Mouse (Mus musculus) heart, embryonic 13.5 days (tissue): Measurements from ENCODE around the gene Mark4. TPM values are rescaled to one million over a fixed set of nuclear protein-coding genes. Genes with fewer than 3 reads are reported as not detected.
A peak's percentile ranks its signal among the peaks of the same experiment; 100 is the strongest.

Source experiments
- ATAC-seq: fragments of 200-750 bp; cut with Nextera tagmentation; 2 replicates; pipeline ENCODE4 v1.8.0; 2017; ENCODE audit warnings: moderate TSS enrichment; ENCODE audit not compliant: insufficient number of reproducible peaks, low FRiP score, low TSS enrichment; ENCODE audit errors: extremely low read depth
- H3K27ac ChIP-seq: fragments of 300-500 bp; sonication (generic); replicated peaks from 2 replicates; pipeline ENCODE4 v1.5.1; 2015; ENCODE audit warnings: moderate library complexity, mild to moderate bottlenecking, inconsistent platforms
- H3K27me3 ChIP-seq: fragments of 300-500 bp; sonication (generic); replicated peaks from 2 replicates; pipeline ENCODE4 v1.6.1; 2015; ENCODE audit warnings: mild to moderate bottlenecking, inconsistent platforms
- H3K36me3 ChIP-seq: fragments of 300-500 bp; sonication (generic); 2 replicates; pipeline ENCODE4 v1.6.1; 2015; ENCODE audit warnings: mild to moderate bottlenecking, inconsistent platforms
- H3K4me1 ChIP-seq: fragments of 300-500 bp; sonication (generic); 2 replicates; pipeline ENCODE4 v1.6.1; 2015; ENCODE audit warnings: inconsistent platforms
- H3K4me2 ChIP-seq: fragments of 300-500 bp; sonication (generic); 2 replicates; pipeline ENCODE4 v1.6.1; 2015; ENCODE audit warnings: inconsistent platforms, mild to moderate bottlenecking, moderate library complexity
- H3K4me3 ChIP-seq: fragments of 300-500 bp; sonication (generic); 2 replicates; pipeline ENCODE4 v1.5.1; 2015; ENCODE audit warnings: moderate library complexity, mild to moderate bottlenecking, inconsistent platforms
- H3K9ac ChIP-seq: fragments of 300-500 bp; sonication (generic); 2 replicates; pipeline ENCODE4 v1.6.1; 2015; ENCODE audit warnings: inconsistent platforms, mild to moderate bottlenecking, moderate library complexity
- H3K9me3 ChIP-seq: fragments of 300-500 bp; sonication (generic); 2 replicates; pipeline ENCODE4 v1.6.1; 2016; ENCODE audit warnings: inconsistent platforms
- WGBS: fragments of 180-500 bp; shearing (Covaris S2); methylation state at CpG from one replicate; pipeline ENCODE4 v1.1.7; 2015; ENCODE audit warnings: mixed read lengths; 5-methylcytosine and 5-hydroxymethylcytosine counted together
- polyA plus RNA-seq: library from polyadenylated mRNA; unstranded; fragments of >200 nt; fragmentation: Nextera tagmentation; extraction: Ambion mirVana; gene quantifications from 2 replicates; pipeline ENCODE4 v1.2.1, GENCODE M21; 2015

Gene Mark4
- polyA plus RNA-seq, 1 experiment from 2014 or later = 7.5 TPM

DNA sequence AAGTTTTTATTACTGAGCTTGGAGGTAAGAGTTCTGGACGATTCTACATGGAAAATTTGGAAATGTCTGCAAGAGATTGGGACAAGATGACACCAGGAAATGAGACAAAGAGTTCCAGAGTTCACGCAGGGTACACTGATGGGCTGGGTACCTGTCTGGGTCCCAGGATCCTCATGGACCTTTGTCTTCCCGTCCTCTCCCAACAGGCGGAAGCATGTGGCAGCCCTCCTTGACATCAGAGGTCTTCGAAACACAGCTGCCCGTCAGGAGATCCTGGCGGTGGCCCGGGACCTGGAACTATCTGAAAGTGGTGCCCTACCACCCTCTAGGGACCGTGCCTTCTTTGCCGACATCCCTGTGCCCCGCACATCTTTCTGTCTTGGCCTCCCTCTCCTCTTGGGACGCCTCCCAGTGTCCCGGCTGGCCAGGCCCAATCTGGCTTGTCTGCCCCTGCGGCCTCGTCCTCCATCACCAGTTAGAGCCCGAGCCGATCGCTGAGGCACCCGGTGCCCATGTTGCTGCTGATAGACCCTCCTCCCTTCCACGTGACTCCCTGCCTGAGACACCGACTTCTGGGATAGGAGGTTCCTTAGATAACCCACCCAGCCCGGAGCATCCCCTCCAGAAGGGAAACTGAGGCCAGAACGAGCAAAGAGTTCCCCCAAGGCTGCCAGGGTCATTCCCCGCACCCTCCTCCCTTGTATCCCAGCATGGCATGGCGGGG lies 36.3 kb upstream of the Mark4 start:
- Histone ChIP-seq H3K4me3 (no peak overlapping the region), H3K4me1 (peaks cover 18% of the 10 kb centered on the region), H3K4me2 (no peak overlapping the region), H3K9ac (no peak overlapping the region), H3K9me3 (no peaks in the 10 kb centered on the region), H3K27ac (no peak overlapping the region), H3K27me3 (peaks cover 33% of the 10 kb centered on the region), H3K36me3 (no peaks in the 10 kb centered on the region)
- no peak for ATAC-seq
- WGBS = 74% methylated on average over 25 of the region's 25 CpGs

DNA sequence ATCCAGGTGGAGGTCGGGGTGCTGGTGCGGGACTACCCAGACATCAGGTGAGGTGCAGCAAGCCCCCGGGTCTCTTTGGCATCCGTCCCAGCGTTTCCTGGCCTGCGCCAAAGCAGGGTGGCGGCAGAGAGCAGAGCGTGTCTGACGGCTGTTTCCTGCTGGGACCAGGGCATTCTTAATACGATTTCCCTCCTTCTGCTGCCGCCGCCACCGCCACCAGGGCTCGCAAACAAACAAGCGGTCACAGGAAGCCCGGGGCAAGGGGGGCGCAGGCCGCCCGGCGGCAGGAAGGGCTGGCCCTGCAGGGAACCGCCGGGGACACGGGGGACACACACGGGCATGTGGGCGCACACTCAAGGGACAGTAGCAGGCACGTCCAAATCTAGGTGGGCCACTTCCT lies 33.1 kb upstream of the Mark4 start:
- Histone ChIP-seq H3K4me3 (peak overlapping the region; percentile 46), H3K27ac (peak overlapping the region; percentile 56), H3K4me1 (peaks cover 23% of the 10 kb centered on the region), H3K27me3 (peaks cover 65% of the 10 kb centered on the region), H3K9ac (peak overlapping the region; percentile 80), H3K9me3 (no peaks in the 10 kb centered on the region), H3K36me3 (no peaks in the 10 kb centered on the region), H3K4me2 (peak overlapping the region; percentile 74)
- 4% methylated on average over 25 of the region's 26 CpGs for WGBS
- ATAC-seq = no peak

DNA sequence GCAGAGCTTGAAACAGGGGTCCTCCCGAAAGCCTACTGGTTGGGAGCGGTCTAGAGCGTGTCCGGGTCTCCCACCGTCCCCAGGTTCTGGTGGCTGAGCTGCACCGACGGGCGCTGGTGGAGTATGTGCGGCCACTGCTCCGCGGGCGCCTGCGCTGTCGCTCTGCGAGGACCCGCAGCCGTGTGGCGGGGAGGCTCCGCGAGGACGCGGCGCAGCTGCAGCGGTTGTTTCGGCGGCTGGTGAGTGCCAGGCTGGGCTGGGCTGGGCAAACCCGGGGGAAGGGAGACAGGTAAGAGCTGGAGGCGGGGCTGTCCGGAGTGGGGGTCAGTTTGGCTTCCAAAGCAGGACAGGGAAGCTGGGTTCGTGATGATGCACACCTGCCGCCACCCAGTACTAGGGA lies 30.9 kb upstream of the Mark4 start:
- peaks cover 17% of the 10 kb centered on the region for H3K4me1 ChIP-seq
- peak overlapping the region; percentile 34 for H3K4me3 ChIP-seq
- no peaks in the 10 kb centered on the region for H3K36me3 ChIP-seq
- H3K27me3 ChIP-seq = peaks cover 71% of the 10 kb centered on the region
- 22% methylated on average over 31 of the region's 31 CpGs for WGBS
- H3K27ac ChIP-seq = no peak overlapping the region
- H3K4me2 ChIP-seq = peak overlapping the region; percentile 54
- no peak for ATAC-seq
- H3K9ac ChIP-seq = no peak overlapping the region
- H3K9me3 ChIP-seq = no peaks in the 10 kb centered on the region

DNA sequence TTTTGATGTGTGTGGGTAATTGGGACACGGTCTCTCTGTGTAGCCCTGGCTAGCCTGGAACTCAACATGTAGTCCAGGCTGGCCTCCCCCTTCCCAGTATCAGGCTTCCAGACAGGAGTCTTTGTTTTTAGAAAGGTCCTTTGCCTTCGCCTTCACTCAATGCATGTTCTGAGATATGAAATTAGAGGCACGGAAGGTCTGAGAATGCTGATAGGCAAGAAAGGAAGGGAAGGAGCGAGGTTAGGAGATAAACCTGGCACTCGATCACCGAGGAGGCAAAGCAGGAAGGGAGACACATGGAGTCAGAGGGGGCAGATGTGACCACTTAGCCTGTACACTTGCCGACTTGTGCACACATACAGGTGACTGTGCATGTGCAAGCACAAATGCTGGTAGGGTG lies 27.9 kb upstream of the Mark4 start:
- Histone ChIP-seq H3K4me2 (no peak overlapping the region), H3K9ac (no peak overlapping the region), H3K27ac (no peak overlapping the region), H3K4me1 (peaks cover 8% of the 10 kb centered on the region), H3K27me3 (peaks cover 57% of the 10 kb centered on the region), H3K9me3 (no peaks in the 10 kb centered on the region), H3K4me3 (no peak overlapping the region), H3K36me3 (no peaks in the 10 kb centered on the region)
- WGBS = 60% methylated on average over 7 of the region's 7 CpGs
- ATAC-seq = no peak

DNA sequence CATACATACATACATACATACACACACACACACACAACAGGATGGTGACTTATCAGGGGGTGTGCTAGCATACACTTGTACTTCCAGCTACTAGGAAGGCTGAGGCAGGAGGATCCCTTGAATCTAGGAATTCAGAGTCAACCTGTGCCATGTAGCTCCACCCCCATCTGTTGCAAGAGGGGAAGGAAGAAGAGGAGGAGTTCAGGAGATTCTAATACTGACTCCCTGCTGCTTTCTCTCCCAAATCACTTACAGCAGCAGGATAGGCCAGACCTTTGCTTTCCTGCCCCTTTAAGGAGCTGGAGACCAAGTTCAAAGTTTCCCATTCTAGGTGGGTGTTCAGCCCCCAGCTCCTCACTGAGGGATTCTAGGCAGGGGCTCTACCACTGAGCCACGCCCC lies 26.9 kb upstream of the Mark4 start:
- Histone ChIP-seq H3K4me1 (0 out of 2 replicates have a peak, but pooled peaks cover 5% of the 10 kb centered on the region), H3K27me3 (peaks cover 51% of the 10 kb centered on the region), H3K4me2 (no peak overlapping the region), H3K4me3 (no peak overlapping the region), H3K9ac (no peak overlapping the region), H3K9me3 (no peaks in the 10 kb centered on the region), H3K27ac (no peak overlapping the region), H3K36me3 (no peaks in the 10 kb centered on the region)
- 75% methylated on average over 1 of the region's 1 CpGs for WGBS
- no peak for ATAC-seq

DNA sequence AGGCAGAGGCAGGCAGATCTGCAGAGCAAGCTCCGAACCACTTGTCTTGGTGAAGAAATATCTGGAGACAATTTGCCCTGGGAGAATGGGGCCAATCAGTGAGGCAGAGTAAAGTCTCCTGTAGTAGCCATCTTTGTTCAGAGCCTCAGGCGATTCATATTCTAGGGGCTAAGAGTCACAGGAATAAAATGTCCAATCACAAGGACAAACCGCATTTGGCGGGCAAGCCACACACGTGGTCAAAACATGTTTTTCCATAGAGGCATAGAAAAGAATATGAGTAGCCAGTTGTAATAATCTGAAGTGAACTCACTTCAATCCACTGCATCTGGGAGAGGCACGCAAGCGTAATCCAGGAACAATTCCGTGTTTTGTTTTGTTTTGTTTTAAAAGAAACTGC lies 24.7 kb upstream of the Mark4 start:
- Histone ChIP-seq H3K4me1 (peaks cover under 1% of the 10 kb centered on the region; the same call in 1 of the 2 replicates), H3K27ac (no peak overlapping the region), H3K9ac (no peak overlapping the region), H3K4me3 (no peak overlapping the region), H3K4me2 (no peak overlapping the region), H3K36me3 (no peaks in the 10 kb centered on the region), H3K9me3 (no peaks in the 10 kb centered on the region), H3K27me3 (peaks cover 36% of the 10 kb centered on the region)
- no peak for ATAC-seq
- 75% methylated on average over 8 of the region's 8 CpGs for WGBS

DNA sequence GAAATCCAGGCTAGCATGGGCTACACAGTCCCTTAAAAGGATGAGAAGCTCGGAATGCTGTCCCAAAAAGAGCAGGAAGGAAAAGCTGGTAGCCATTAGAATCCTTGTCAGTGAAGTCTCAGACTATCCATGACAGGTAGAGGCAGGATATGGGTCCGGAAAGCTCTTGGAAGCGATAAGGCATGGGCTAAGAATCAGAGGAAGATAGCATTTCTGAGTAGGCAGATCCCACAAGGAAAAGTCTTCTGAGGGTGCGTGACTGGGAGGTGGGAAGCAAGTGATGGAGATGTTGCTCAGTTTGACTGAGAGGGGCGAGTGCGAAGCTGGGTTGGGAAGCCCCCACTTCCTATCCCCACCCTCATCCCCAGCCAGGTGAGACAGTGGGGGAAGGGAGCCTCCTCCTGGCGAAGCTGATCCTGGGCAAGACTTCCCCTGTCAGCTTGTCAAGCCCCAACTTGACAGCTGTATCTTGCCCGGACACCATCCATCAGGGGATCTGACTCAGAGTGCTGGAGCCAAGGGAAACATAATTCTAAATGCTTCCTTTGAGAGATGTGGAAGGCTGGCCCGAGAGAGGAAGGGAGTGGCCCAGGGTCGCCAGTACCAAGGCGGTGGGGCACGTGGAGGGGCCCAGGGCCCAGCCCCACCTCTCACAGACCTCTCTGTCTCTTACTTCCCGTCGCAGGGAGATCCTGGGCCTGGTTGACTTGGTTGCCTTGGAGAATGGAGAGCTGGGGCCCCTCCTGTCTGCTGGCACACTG lies 19.2 kb upstream of the Mark4 start:
- no peak overlapping the region for H3K4me3 ChIP-seq
- ATAC-seq = no peak
- no peaks in the 10 kb centered on the region for H3K9me3 ChIP-seq
- peak overlapping the region; percentile 21; the same call in 1 of the 2 replicates for H3K27ac ChIP-seq
- peaks cover 12% of the 10 kb centered on the region for H3K4me1 ChIP-seq
- H3K9ac ChIP-seq = no peak overlapping the region
- H3K4me2 ChIP-seq = no peak overlapping the region
- H3K27me3 ChIP-seq = peaks cover 64% of the 10 kb centered on the region
- WGBS = 17% methylated on average over 14 of the region's 14 CpGs
- H3K36me3 ChIP-seq = no peaks in the 10 kb centered on the region

DNA sequence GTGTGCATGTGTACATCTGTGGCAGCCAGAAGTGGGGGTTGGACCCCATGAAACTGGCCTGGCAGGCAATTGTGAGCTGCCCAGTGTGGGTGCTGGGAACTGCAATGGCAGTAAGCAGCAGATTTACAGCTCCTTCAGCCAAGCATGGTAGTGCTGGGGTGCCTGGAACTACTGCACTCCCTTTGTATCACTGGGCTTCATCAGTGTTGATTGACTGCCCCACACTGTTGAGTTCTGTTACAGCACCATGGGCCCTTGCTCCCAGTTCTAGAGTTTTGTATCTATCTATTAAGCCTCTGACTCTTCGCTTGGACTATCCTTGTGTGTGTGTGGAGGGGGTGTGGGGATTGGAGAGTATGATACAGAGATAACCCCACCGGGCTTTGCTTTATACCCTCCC lies 18.5 kb upstream of the Mark4 start:
- Histone ChIP-seq H3K9ac (no peak overlapping the region), H3K9me3 (no peaks in the 10 kb centered on the region), H3K27me3 (peaks cover 72% of the 10 kb centered on the region), H3K4me3 (no peak overlapping the region), H3K36me3 (no peaks in the 10 kb centered on the region), H3K4me1 (peaks cover 19% of the 10 kb centered on the region), H3K4me2 (no peak overlapping the region), H3K27ac (0 out of 2 replicates have a peak overlapping the region, but pooled peaks have one; percentile 21)
- no peak for ATAC-seq
- WGBS = 56% methylated on average over 2 of the region's 2 CpGs

DNA sequence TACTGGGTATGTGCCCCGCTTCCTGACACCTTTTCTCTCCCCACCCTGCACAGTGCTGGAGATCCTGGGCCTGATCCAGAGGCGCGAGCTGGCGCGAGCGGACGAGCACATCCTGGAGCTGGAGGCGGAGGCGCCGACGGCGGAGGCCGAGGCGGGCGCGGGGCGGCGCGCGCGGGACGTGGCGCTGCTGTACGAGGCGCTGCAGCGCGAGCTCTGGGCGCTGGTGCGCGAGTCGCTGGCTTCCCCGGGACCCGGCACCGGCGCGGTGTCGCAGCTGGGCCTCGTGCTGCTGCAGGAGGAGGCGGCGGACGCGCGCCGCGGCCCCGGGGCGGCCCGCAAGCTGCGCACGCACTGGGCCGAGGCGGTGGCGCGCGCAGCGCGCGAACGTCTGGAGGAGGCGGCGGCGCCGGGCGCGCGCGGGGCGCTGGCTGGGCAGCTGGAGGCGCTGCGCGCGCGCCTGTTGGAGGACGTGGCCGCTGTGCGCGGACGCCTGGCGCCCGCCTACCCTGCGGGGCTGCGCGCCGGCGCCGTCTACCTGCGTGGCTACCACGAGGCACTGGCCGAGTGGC lies 15.3 kb upstream of the Mark4 start:
- Histone ChIP-seq H3K4me1 (peaks cover 28% of the 10 kb centered on the region), H3K9ac (peak overlapping the region; percentile 84), H3K4me2 (peak overlapping the region; percentile 85), H3K9me3 (no peaks in the 10 kb centered on the region), H3K27me3 (peaks cover 95% of the 10 kb centered on the region), H3K27ac (peak overlapping the region; percentile 63), H3K4me3 (peak overlapping the region; percentile 63), H3K36me3 (no peaks in the 10 kb centered on the region)
- under 1% methylated on average over 61 of the region's 89 CpGs for WGBS
- peak; percentile 53; the same call in 1 of the 2 replicates for ATAC-seq

DNA sequence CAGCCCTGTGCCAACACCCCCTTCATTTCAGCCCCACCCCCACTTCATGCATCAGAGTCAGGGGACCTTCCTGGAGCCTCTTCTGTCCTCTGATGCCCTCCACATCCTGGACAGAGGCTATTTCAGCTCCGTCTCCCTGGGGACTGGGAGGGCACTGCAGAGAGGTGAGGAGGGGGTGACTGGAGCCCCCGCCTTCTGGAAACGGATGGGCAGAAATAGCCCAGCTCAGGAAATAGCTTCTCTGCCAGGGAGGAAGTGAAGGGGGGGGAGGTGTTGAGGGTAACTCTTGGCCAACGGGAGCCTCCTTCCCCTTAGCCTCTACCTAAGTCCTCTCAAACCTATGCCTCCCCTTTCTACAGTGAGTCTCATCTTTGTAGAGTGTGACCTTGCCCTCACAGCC lies 13.8 kb upstream of the Mark4 start:
- peaks cover 21% of the 10 kb centered on the region for H3K4me1 ChIP-seq
- H3K36me3 ChIP-seq = no peaks in the 10 kb centered on the region
- H3K4me2 ChIP-seq = no peak overlapping the region
- H3K27ac ChIP-seq = no peak overlapping the region
- 25% methylated on average over 4 of the region's 4 CpGs for WGBS
- H3K9me3 ChIP-seq = no peaks in the 10 kb centered on the region
- no peak for ATAC-seq
- no peak overlapping the region for H3K9ac ChIP-seq
- H3K4me3 ChIP-seq = no peak overlapping the region
- peaks cover 97% of the 10 kb centered on the region for H3K27me3 ChIP-seq

DNA sequence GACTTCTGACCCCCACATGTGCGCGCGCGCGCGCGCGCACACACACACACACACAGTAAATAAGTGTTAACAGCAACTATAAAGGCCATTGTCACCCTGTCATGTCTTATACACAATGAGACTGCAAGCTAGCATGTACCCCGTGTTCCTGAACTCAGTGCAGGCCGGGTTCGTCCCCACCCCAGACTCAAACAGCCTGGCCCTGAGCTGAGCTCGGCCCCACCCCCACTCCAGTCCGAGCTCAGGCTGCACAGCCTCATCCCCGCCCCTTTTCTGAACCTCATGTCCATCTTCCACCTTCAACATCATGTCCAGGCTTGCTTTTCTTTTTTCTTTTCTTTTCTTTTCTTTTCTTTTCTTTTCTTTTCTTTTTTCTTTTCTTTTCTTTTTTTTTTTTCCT lies 11.7 kb upstream of the Mark4 start:
- peaks cover 97% of the 10 kb centered on the region for H3K27me3 ChIP-seq
- H3K4me3 ChIP-seq = no peak overlapping the region
- H3K27ac ChIP-seq = no peak overlapping the region
- H3K4me2 ChIP-seq = no peak overlapping the region
- no peak for ATAC-seq
- no peak overlapping the region for H3K9ac ChIP-seq
- no peaks in the 10 kb centered on the region for H3K36me3 ChIP-seq
- peaks cover 23% of the 10 kb centered on the region for H3K4me1 ChIP-seq
- WGBS = 19% methylated on average over 14 of the region's 14 CpGs
- H3K9me3 ChIP-seq = no peaks in the 10 kb centered on the region
